Mouse (Mus musculus): Measurements from ENCODE around the gene Dnpep. TPM values are rescaled to one million over a fixed set of nuclear protein-coding genes. Genes with fewer than 3 reads are reported as not detected.

Gene Dnpep
- polyA plus RNA-seq, 1 experiment: not detected

- no peak for TF ChIP-seq POLR2A (IDR thresholded peaks at IDR 0.05; ENCODE audit: insufficient read depth, low read depth, low read length)
- TF ChIP-seq CTCF (IDR thresholded peaks at IDR 0.05; ENCODE audit: insufficient read depth, low read depth, low read length): no peak
- Histone ChIP-seq H3K4me1 (ENCODE audit: control insufficient read depth, insufficient read depth, low read length) (peaks cover 17% of the 10 kb centered on the region), H3K4me3 (ENCODE audit: insufficient read depth, low read depth, low read length) (no peak overlapping the region), H3K27ac (ENCODE audit: insufficient read depth, low read depth, low read length) (no peak overlapping the region)
- 60% methylated on average over 7 of the region's 7 CpGs for WGBS
These were observed 39.5 kb upstream of the Dnpep start for GRCm38 (mm10) chr1:75357261-75357660.

- H3K27ac ChIP-seq (ENCODE audit: insufficient read depth, low read depth, low read length): no peak overlapping the region
- H3K4me1 ChIP-seq (ENCODE audit: control insufficient read depth, insufficient read depth, low read length): no peaks in the 10 kb centered on the region
- no peak overlapping the region for H3K4me3 ChIP-seq (ENCODE audit: insufficient read depth, low read depth, low read length)
- TF ChIP-seq POLR2A (IDR thresholded peaks at IDR 0.05; ENCODE audit: insufficient read depth, low read depth, low read length): no peak
- no peak for TF ChIP-seq CTCF (IDR thresholded peaks at IDR 0.05; ENCODE audit: insufficient read depth, low read depth, low read length)
- WGBS: 73% methylated on average over 5 of the region's 5 CpGs
These were observed 31.5 kb upstream of the Dnpep start for GRCm38 (mm10) chr1:75349275-75349674.

GRCm38 (mm10) chr1:75347279-75347678, 29.5 kb upstream of the Dnpep start:
- TF ChIP-seq POLR2A (IDR thresholded peaks at IDR 0.05; ENCODE audit: insufficient read depth, low read depth, low read length): no peak
- no peak for TF ChIP-seq CTCF (IDR thresholded peaks at IDR 0.05; ENCODE audit: insufficient read depth, low read depth, low read length)
- WGBS: 87% methylated on average over 5 of the region's 5 CpGs
- H3K27ac ChIP-seq (ENCODE audit: insufficient read depth, low read depth, low read length): no peak overlapping the region

GRCm38 (mm10) chr1:75345036-75345935, 27.5 kb upstream of the Dnpep start:
- Histone ChIP-seq H3K27ac (ENCODE audit: insufficient read depth, low read depth, low read length) (no peak overlapping the region), H3K4me1 (ENCODE audit: control insufficient read depth, insufficient read depth, low read length) (no peaks in the 10 kb centered on the region), H3K4me3 (ENCODE audit: insufficient read depth, low read depth, low read length) (no peak overlapping the region)
- WGBS: 72% methylated on average over 20 of the region's 20 CpGs
- TF ChIP-seq POLR2A (IDR thresholded peaks at IDR 0.05; ENCODE audit: insufficient read depth, low read depth, low read length): no peak
- no peak for TF ChIP-seq CTCF (IDR thresholded peaks at IDR 0.05; ENCODE audit: insufficient read depth, low read depth, low read length)

More at GRCm38 (mm10) chr1:75347279-75347678, 29.5 kb upstream of the Dnpep start:
- Histone ChIP-seq H3K4me3 (ENCODE audit: insufficient read depth, low read depth, low read length) (no peak overlapping the region), H3K4me1 (ENCODE audit: control insufficient read depth, insufficient read depth, low read length) (no peaks in the 10 kb centered on the region)

- H3K4me3 ChIP-seq (ENCODE audit: insufficient read depth, low read depth, low read length): no peak overlapping the region
- peaks cover 3% of the 10 kb centered on the region for H3K4me1 ChIP-seq (ENCODE audit: control insufficient read depth, insufficient read depth, low read length)
- TF ChIP-seq POLR2A (IDR thresholded peaks at IDR 0.05; ENCODE audit: insufficient read depth, low read depth, low read length): no peak
- TF ChIP-seq CTCF (IDR thresholded peaks at IDR 0.05; ENCODE audit: insufficient read depth, low read depth, low read length): no peak
- WGBS: 36% methylated on average over 15 of the region's 15 CpGs
- no peak overlapping the region for H3K27ac ChIP-seq (ENCODE audit: insufficient read depth, low read depth, low read length)
These were observed 26.7 kb upstream of the Dnpep start for GRCm38 (mm10) chr1:75344291-75345035.

GRCm38 (mm10) chr1:75342874-75343416, 25.2 kb upstream of the Dnpep start:
- Histone ChIP-seq H3K27ac (ENCODE audit: insufficient read depth, low read depth, low read length) (no peak overlapping the region), H3K4me3 (ENCODE audit: insufficient read depth, low read depth, low read length) (no peak overlapping the region), H3K4me1 (ENCODE audit: control insufficient read depth, insufficient read depth, low read length) (peaks cover 16% of the 10 kb centered on the region)
- TF ChIP-seq POLR2A (IDR thresholded peaks at IDR 0.05; ENCODE audit: insufficient read depth, low read depth, low read length) (no peak), CTCF (IDR thresholded peaks at IDR 0.05; ENCODE audit: insufficient read depth, low read depth, low read length) (peak; percentile 40; the same call in 1 of the 2 replicates)
- under 1% methylated on average over 8 of the region's 8 CpGs for whole genome bisulfite sequencing

- Histone ChIP-seq H3K4me3 (ENCODE audit: insufficient read depth, low read depth, low read length) (no peak overlapping the region), H3K27ac (ENCODE audit: insufficient read depth, low read depth, low read length) (no peak overlapping the region), H3K4me1 (ENCODE audit: control insufficient read depth, insufficient read depth, low read length) (peaks cover 19% of the 10 kb centered on the region)
- TF ChIP-seq CTCF (IDR thresholded peaks at IDR 0.05; ENCODE audit: insufficient read depth, low read depth, low read length) (no peak), POLR2A (IDR thresholded peaks at IDR 0.05; ENCODE audit: insufficient read depth, low read depth, low read length) (no peak)
- WGBS: 89% methylated on average over 2 of the region's 2 CpGs
These were observed 22.7 kb upstream of the Dnpep start for GRCm38 (mm10) chr1:75340519-75340918.

GRCm38 (mm10) chr1:75339337-75339736, 21.5 kb upstream of the Dnpep start:
- peaks cover 19% of the 10 kb centered on the region for H3K4me1 ChIP-seq (ENCODE audit: control insufficient read depth, insufficient read depth, low read length)
- TF ChIP-seq POLR2A (IDR thresholded peaks at IDR 0.05; ENCODE audit: insufficient read depth, low read depth, low read length) (no peak), CTCF (IDR thresholded peaks at IDR 0.05; ENCODE audit: insufficient read depth, low read depth, low read length) (no peak)
- H3K4me3 ChIP-seq (ENCODE audit: insufficient read depth, low read depth, low read length): no peak overlapping the region
- WGBS: 37% methylated on average over 9 of the region's 9 CpGs
- H3K27ac ChIP-seq (ENCODE audit: insufficient read depth, low read depth, low read length): no peak overlapping the region
